In the genomic region with DNA sequence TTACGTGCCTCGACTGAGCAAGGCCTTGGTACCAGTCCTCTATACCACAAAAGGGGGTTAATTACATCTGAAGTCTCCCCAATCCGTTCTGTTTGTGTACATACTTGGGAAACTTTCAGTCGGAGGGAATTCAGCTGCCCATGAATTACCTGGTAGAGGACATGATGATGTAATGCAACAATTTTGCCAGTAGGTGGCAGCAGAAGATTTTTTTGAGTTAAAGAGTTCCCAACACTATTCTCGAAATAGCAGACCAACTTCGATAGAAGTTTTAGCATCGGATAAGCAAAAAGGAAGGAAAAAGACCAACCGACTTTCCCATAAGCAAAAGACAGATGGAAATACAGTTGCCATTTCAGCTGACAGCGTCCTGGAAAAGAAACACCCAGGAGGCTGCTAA, we compare ENCODE assay signal across 8 mouse cellular contexts.
DNase-seq lines count a peak whose midpoint lies in the region; ATAC-seq and TF ChIP-seq lines count a peak whose summit lies in the region.

No protein-coding gene starts in this region.

- TF ChIP-seq POLR2A in limb, embryonic 14.5 days (IDR thresholded peaks at IDR 0.05; ENCODE audit: borderline replicate concordance, extremely low read depth, insufficient read depth, insufficient read length) = no peak

- no peak for ATAC-seq in cerebellum, adult (ENCODE audit: insufficient number of reproducible peaks, low FRiP score, low TSS enrichment)
- no peak for ATAC-seq in limb, embryonic 14.5 days (ENCODE audit: low FRiP score, low read depth)

- no peak overlapping the region for H3K4me2 ChIP-seq in limb, embryonic 14.5 days (replicated peaks; ENCODE audit: low read depth, low read length, severe bottlenecking)

- no peak overlapping the region for H3K27ac ChIP-seq in limb, embryonic 14.5 days (replicated peaks; ENCODE audit: low read depth, low read length)

- intact Hi-C loops in heart, postnatal 10 days (cut with DNase I) = loop anchor here (1.0 to 10.0 kb wide), 2 partner anchors 374 to 750 kb away; no protein-coding TSS in a partner anchor

- H3K4me3 ChIP-seq in limb, embryonic 14.5 days (replicated peaks; ENCODE audit: low read length) = no peak overlapping the region

- H3K4me1 ChIP-seq in limb, embryonic 14.5 days (ENCODE audit: control insufficient read depth, insufficient read depth, low read length) = no peaks in the 10 kb centered on the region

- H3K36me3 ChIP-seq in limb, embryonic 14.5 days (ENCODE audit: control insufficient read depth, insufficient read depth, low read length) = no peaks in the 10 kb centered on the region

- DNase-seq in cerebellum, adult 11 months = peak; percentile 15
- DNase-seq in ovary, postnatal 14 days (ENCODE audit: low spot score) = peak; percentile 49
- no peak for DNase-seq in ovary, adult 18-20 months (ENCODE audit: low spot score)
- peak; percentile 47 for DNase-seq in cerebellum, adult 9-10 months
- peak; percentile 65 to 79 for DNase-seq in heart, postnatal 10 days
- peak; percentile 88 for DNase-seq in limb, embryonic 14.5 days (ENCODE audit: low spot score)
- peak; percentile 51 for DNase-seq in testis, postnatal 10 days (ENCODE audit: low spot score)

- no peaks in the 10 kb centered on the region for H3K9me3 ChIP-seq in limb, embryonic 14.5 days (ENCODE audit: control insufficient read depth, low read length)

- H3K9ac ChIP-seq in limb, embryonic 14.5 days (ENCODE audit: low read depth, low read length, severe bottlenecking) = no peak overlapping the region

- WGBS in limb, embryonic 14.5 days = 15% methylated on average over 9 of the region's 9 CpGs

- H3K27me3 ChIP-seq in limb, embryonic 14.5 days (ENCODE audit: control insufficient read depth, insufficient read depth, low read length) = no peaks in the 10 kb centered on the region
